Mouse (Mus musculus) Patski (cell line): ENCODE measurements around the gene 3425401B19Rik. TPM values are rescaled to one million over a fixed set of nuclear protein-coding genes. Genes with fewer than 3 reads are reported as not detected.

Experiments used
- ATAC-seq: fragments of 100-300 bp; one replicate; pipeline ENCODE4 v1.8.0; 2021
- CTCF ChIA-PET: fragments of 350-600 bp; sonication (Branson Sonifier 250); formaldehyde crosslinking; loops from one replicate; lab custom pipeline; 2022; ENCODE audit warnings: inconsistent platforms; lab: Charles Lee
- POLR2A ChIA-PET: fragments of 350-600 bp; sonication (Branson Sonifier 250); formaldehyde crosslinking; loops from one replicate; lab custom pipeline; 2022; ENCODE audit warnings: antibody characterized with exemption, inconsistent platforms; lab: Charles Lee
- DNase-seq: peaks from one replicate; pipeline ENCODE4 v3.0.0-alpha.2; 2011; ENCODE audit warnings: low read depth, low spot score
- H3K27me3 ChIP-seq: fragments of 371-371 bp; one replicate; pipeline ENCODE4 v1.5.1; 2021
- CTCF ChIP-seq: fragments of 100-300 bp; IDR thresholded peaks from one replicate; pipeline ENCODE4 v1.5.1; 2021
- in situ Hi-C: fragments of 300-500 bp; cut with MboI; formaldehyde crosslinking; loops from 3 replicates; pipeline ENCODE4 v1.11.1; 2018; ENCODE audit warnings: low pct_unique_long_range_greater_than_20kb, mixed read lengths
- polyA plus RNA-seq: library from polyadenylated mRNA; unstranded; gene quantifications from one replicate; pipeline ENCODE4 v1.2.3, GENCODE M21; 2021

Gene 3425401B19Rik
- polyA plus RNA-seq, result not detected

DNA sequence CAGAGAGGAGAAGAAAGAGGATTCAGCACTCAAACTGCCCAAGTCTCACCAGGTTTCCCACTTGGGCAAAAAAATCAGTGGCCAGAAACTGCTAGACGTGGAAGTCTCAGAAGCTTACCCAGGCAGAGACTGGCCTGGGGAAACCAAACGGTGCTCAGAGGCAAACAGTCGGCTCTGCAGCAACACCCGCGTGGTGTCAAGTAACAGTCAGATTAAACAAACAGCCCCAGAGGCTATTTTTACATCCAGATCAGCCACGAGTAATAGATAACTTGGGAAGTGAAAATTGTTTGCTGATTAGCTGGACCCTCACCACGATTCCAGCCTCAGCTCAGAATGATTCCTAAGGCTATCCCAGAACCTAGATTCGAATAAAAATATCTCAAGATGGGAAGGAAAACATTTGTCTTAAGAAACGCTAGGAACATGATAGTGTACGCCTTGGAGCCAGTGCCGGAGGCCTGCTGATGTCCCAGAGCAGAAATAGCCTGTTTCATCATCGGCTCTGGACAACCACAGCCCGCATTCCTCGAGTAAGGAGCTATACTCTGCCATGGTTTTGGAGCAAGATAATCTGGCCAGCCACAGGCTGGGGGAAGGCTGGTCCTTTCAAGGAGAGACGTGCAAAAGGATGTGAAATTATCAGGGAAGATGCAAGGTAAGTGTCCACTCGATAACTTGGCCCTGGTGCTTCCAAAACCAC, at the start of gene 3425401B19Rik:
3425401B19Rik (minus strand) TSS at position 170 of the 703 bp plus-strand sequence.
- DNase-seq (no peak), ATAC-seq (no peak)
- ChIA-PET POLR2A (interaction anchor here (0.6 kb wide), 1 partner anchor 39 kb away, joined by 3 read pairs; no protein-coding TSS in a partner anchor), CTCF (no interaction called here)
- in situ Hi-C loops, result no loop called here
- peaks cover 17% of the 10 kb centered on the region for H3K27me3 ChIP-seq
- no peak for TF ChIP-seq CTCF

DNA sequence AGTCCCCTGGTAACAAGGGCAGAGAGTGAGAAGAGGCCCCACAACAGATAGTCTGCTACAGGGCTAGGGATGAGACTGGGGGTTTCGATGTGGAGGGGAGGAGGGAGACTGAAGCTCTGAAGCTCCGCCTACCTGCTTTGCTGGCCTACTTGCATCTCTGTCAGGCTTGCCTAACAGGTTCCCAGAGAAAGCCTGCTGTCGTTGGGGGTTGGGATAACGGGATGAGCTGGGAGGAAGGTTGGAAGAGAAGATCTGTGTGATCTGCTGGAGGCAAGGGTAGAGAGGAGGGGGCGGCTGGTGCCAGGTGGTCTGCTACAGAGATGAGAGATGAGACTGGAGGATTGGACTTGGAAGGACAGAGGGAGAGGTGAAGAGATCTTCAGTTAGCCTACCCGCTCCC, 47.9 kb upstream of the 3425401B19Rik start:
- TF ChIP-seq CTCF, result no peak
- in situ Hi-C loops, result no loop called here
- ChIA-PET CTCF (no interaction called here), POLR2A (no interaction called here)
- ATAC-seq (no peak), DNase-seq (no peak)
- peaks cover 6% of the 10 kb centered on the region for H3K27me3 ChIP-seq

- POLR2A ChIA-PET, result no interaction called here
- in situ Hi-C loops, result no loop called here
- no peaks in the 10 kb centered on the region for H3K27me3 ChIP-seq
- ATAC-seq (no peak), DNase-seq (no peak)
- no peak for TF ChIP-seq CTCF
- CTCF ChIA-PET, result no interaction called here
Observed at GRCm38 (mm10) chr14:32726864-32727263, 41.8 kb upstream of the 3425401B19Rik start.

- no peak for ATAC-seq
- DNase-seq, result no peak
- peaks cover 10% of the 10 kb centered on the region for H3K27me3 ChIP-seq
- POLR2A ChIA-PET, result no interaction called here
- TF ChIP-seq CTCF, result no peak
- CTCF ChIA-PET, result no interaction called here
- in situ Hi-C loops, result no loop called here
Observed at GRCm38 (mm10) chr14:32721461-32721860, 36.4 kb upstream of the 3425401B19Rik start.

DNA sequence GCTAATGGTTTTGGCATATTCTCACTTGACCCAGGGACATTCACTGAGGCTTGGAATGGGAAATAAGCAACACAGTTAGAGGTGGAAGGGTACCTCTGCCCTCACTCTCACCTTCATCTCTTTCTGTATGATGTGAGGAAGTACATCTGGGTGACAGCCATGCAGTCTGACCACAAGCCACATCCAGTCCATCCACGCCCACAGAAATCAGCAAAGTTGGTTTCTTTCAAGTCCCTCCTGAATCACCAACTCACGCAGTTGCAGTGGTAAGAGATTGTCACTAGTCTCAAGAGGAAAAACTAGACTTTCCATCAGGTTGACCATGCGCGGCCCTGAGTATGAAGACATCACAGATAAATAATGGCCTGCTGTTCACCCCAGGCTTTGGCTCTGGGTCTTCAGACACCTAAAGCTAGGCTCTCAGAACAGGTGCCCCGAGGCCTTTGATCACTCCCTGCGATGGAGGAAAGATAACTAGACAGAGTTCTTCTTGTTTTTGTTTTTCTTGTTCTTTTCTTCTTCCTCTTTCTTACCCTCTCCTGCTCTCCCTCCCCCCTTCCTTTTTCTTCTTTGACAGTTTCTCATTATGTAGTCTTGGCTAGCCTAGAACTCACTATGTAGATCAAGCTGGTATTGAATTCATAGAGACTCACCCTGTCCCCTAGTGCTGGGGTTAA, 31.8 kb upstream of the 3425401B19Rik start:
- DNase-seq (no peak), ATAC-seq (no peak)
- ChIA-PET POLR2A (no interaction called here), CTCF (no interaction called here)
- H3K27me3 ChIP-seq, result peaks cover 20% of the 10 kb centered on the region
- TF ChIP-seq CTCF, result no peak
- in situ Hi-C loops, result no loop called here

DNA sequence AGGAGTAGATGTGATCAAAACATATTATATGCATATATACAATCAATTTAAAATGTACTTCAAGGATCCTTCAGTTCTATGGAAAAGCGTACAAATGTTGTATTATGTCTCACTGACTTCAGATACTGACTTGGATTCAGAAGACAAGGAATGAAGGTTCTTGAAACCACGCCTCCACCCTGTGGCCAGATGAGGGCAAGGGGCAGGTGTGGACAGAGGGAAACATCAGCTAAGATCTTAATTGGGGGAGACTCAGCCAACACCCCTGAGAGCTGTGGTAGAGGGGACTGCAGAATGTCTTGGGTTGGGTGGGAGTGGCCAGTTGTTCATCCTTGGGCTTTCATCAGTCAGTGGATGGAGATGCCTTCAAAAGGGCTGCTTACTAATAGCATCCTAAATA, 30.4 kb upstream of the 3425401B19Rik start:
- DNase-seq (no peak), ATAC-seq (no peak)
- no peak for TF ChIP-seq CTCF
- CTCF ChIA-PET, result no interaction called here
- in situ Hi-C loops, result no loop called here
- peaks cover 17% of the 10 kb centered on the region for H3K27me3 ChIP-seq
- POLR2A ChIA-PET, result no interaction called here

GRCm38 (mm10) chr14:32715076-32715475, 30.0 kb upstream of the 3425401B19Rik start:
- no peak for ATAC-seq
- in situ Hi-C loops, result no loop called here
- TF ChIP-seq CTCF, result no peak
- POLR2A ChIA-PET, result no interaction called here
- DNase-seq, result no peak
- CTCF ChIA-PET, result no interaction called here
- peaks cover 17% of the 10 kb centered on the region for H3K27me3 ChIP-seq

DNA sequence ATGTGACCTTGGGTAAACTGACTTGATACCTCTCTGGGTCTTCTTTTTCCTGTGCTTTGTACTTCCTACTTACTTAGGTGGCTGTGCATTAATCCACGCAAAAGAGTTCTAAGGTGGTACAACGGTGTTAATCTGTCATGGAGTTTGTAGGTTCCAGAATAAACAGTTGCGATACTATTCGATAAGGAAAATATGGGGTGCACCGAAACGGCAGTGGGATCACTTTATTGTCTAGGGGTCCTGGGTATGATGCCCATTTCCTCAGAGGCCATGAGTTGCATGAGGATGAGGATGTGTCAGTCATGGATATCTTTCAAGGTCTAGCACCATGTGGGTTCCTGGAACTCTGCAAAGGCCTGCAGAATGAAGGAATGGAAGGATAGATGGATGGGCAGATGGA, 24.8 kb upstream of the 3425401B19Rik start:
- ATAC-seq (no peak), DNase-seq (no peak)
- TF ChIP-seq CTCF, result no peak
- ChIA-PET CTCF (no interaction called here), POLR2A (no interaction called here)
- peaks cover 3% of the 10 kb centered on the region for H3K27me3 ChIP-seq
- in situ Hi-C loops, result no loop called here

GRCm38 (mm10) chr14:32708756-32709155, 23.7 kb upstream of the 3425401B19Rik start:
- H3K27me3 ChIP-seq, result peaks cover 10% of the 10 kb centered on the region
- in situ Hi-C loops, result no loop called here
- no peak for TF ChIP-seq CTCF
- CTCF ChIA-PET, result no interaction called here
- ATAC-seq, result no peak
- POLR2A ChIA-PET, result no interaction called here
- DNase-seq, result no peak

DNA sequence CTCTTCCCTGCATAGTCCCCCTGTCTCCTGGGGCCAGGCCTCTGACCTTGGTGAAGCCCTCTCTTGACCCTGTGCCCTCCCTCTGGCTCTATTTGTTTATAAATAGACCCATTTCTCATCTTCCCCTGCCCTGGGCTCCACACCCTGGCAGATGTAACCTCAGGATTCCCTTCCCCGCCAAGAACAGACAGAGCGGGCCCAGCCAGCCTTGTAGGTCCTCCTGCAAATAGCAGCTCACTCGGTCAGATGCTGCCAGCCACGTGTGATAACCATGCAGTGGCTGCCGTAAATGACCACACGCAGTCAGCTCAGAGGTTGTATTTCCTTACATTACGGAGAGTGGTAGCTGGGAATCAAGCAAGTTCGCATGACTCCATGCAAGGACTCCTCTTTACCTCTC, 22.8 kb upstream of the 3425401B19Rik start:
- CTCF ChIA-PET, result no interaction called here
- peaks cover 19% of the 10 kb centered on the region for H3K27me3 ChIP-seq
- POLR2A ChIA-PET, result no interaction called here
- no peak for ATAC-seq
- TF ChIP-seq CTCF, result no peak
- DNase-seq, result no peak
- in situ Hi-C loops, result no loop called here

- CTCF ChIA-PET, result no interaction called here
- peaks cover 28% of the 10 kb centered on the region for H3K27me3 ChIP-seq
- DNase-seq (no peak), ATAC-seq (no peak)
- no peak for TF ChIP-seq CTCF
- in situ Hi-C loops, result no loop called here
- POLR2A ChIA-PET, result no interaction called here
Observed at GRCm38 (mm10) chr14:32700972-32701371, 15.9 kb upstream of the 3425401B19Rik start.
